In the genomic region with DNA sequence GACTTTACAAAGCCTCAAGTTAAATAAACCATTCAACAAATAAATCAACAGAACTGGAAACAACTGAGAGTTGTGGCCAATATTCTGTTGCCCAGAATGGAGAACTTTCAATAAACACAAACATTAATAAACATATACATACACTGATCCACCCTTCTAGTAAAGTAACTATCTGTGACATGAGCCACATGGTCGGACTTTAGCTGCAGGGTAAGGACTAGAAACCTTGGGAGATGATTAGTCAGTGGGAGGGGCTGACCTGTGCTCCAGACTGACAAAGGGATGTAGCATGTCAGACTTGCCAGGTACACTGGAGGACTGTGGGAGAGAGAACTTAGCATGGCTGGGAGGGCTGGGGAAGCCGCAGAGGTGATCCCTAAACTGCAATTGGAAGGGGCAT, we compare ENCODE assay signal across 19 mouse cellular contexts.
DNase-seq lines count a peak whose midpoint lies in the region; ATAC-seq and TF ChIP-seq lines count a peak whose summit lies in the region.
"Had no signal": no experiment of that assay in that cellular context is flagged by ENCODE, and none has a peak within 500 bp of the region (broad histone marks: within the 10 kb centered on the region; RNA-seq: fewer than 3 reads in every experiment).

No protein-coding gene starts in this region.

- DNase-seq in kidney, adult 2 months = peak; percentile 45
- no peak for DNase-seq in kidney, postnatal 10 days
- peak; percentile 88 for DNase-seq in lung, embryonic 14.5 days
- no peak for DNase-seq in lung, postnatal 25 days (ENCODE audit: low spot score)
- DNase-seq in yolk sac, embryonic 10.5 days (ENCODE audit: low spot score) = peak; percentile 26
- DNase-seq in right cerebral cortex, postnatal 10 days (ENCODE audit: low spot score in 2 of 2) = no peak
- DNase-seq: adrenal gland, postnatal 10 days; cerebellum, adult 11 months; cerebellum, adult 8-10 months; cerebellum, postnatal 14 days; embryo, embryonic 11 days; gastrocnemius, postnatal 36 days; heart, postnatal 10 days; heart, postnatal 4 days had no signal

- H3K9me3 ChIP-seq in lung, embryonic 14.5 days (ENCODE audit: low read depth, low read length) = no peaks in the 10 kb centered on the region
- no peaks in the 10 kb centered on the region for H3K9me3 ChIP-seq in intestine, embryonic 15.5 days
- H3K9me3 ChIP-seq: embryonic facial prominence, embryonic 15.5 days; forebrain, embryonic 10.5 days; forebrain, embryonic 15.5 days had no signal

- TF ChIP-seq POLR2A in kidney, adult 2 months (IDR thresholded peaks at IDR 0.05; ENCODE audit: low read depth, low read length) = no peak

- TF ChIP-seq CTCF in kidney, adult 2 months (conservative IDR thresholded peaks at IDR 0.05; ENCODE audit: insufficient read depth, insufficient read length, low read depth, low read length) = no peak
- TF ChIP-seq CTCF in lung, embryonic 14.5 days (IDR thresholded peaks at IDR 0.05; ENCODE audit: low read depth) = no peak

- ATAC-seq in lung, embryonic 14.5 days (ENCODE audit: insufficient read depth) = peak; percentile 74
- ATAC-seq in intestine, embryonic 15.5 days = peak; percentile 56; the same call in 1 of the 2 replicates
- ATAC-seq: forebrain, embryonic 15.5 days had no signal

- no peaks in the 10 kb centered on the region for H3K27me3 ChIP-seq in kidney, adult 2 months (replicated peaks; ENCODE audit: control insufficient read depth, insufficient read depth, low read length)
- 0 out of 2 replicates have a peak, but pooled peaks cover 2% of the 10 kb centered on the region for H3K27me3 ChIP-seq in lung, embryonic 14.5 days (ENCODE audit: insufficient read depth, low read length)
- no peaks in the 10 kb centered on the region for H3K27me3 ChIP-seq in intestine, embryonic 15.5 days (replicated peaks)
- H3K27me3 ChIP-seq: embryonic facial prominence, embryonic 15.5 days; forebrain, embryonic 15.5 days had no signal

- H3K9ac ChIP-seq in lung, embryonic 14.5 days = no peak overlapping the region
- H3K9ac ChIP-seq in intestine, embryonic 15.5 days = no peak overlapping the region
- H3K9ac ChIP-seq: embryonic facial prominence, embryonic 15.5 days; forebrain, embryonic 15.5 days had no signal

- 36% methylated on average over 2 of the region's 2 CpGs for WGBS in kidney, adult 2 months
- 37% methylated on average over 2 of the region's 2 CpGs for WGBS in lung, embryonic 14.5 days
- WGBS in intestine, embryonic 15.5 days = 43% methylated on average over 2 of the region's 2 CpGs

- no peaks in the 10 kb centered on the region for H3K36me3 ChIP-seq in kidney, adult 2 months (ENCODE audit: control insufficient read depth, insufficient read depth, low read length)
- no peaks in the 10 kb centered on the region for H3K36me3 ChIP-seq in lung, embryonic 14.5 days (ENCODE audit: insufficient read depth)
- H3K36me3 ChIP-seq in intestine, embryonic 15.5 days = no peaks in the 10 kb centered on the region
- H3K36me3 ChIP-seq: embryonic facial prominence, embryonic 15.5 days; forebrain, embryonic 10.5 days; forebrain, embryonic 15.5 days had no signal

- no peak overlapping the region for H3K4me3 ChIP-seq in kidney, adult 2 months (ENCODE audit: insufficient read depth, low read depth, low read length)
- no peak overlapping the region for H3K4me3 ChIP-seq in lung, embryonic 14.5 days (ENCODE audit: low read depth, low read length)
- H3K4me3 ChIP-seq in intestine, embryonic 15.5 days (replicated peaks) = no peak overlapping the region
- H3K4me3 ChIP-seq: embryonic facial prominence, embryonic 15.5 days; erythroblast, embryonic 14.5 days; forebrain, embryonic 10.5 days; forebrain, embryonic 15.5 days had no signal

- H3K4me2 ChIP-seq in lung, embryonic 14.5 days = no peak overlapping the region
- no peak overlapping the region for H3K4me2 ChIP-seq in intestine, embryonic 15.5 days (replicated peaks)
- H3K4me2 ChIP-seq: embryonic facial prominence, embryonic 15.5 days; forebrain, embryonic 15.5 days had no signal

- H3K27ac ChIP-seq in kidney, adult 2 months (ENCODE audit: insufficient read depth, low read depth, low read length) = no peak overlapping the region
- H3K27ac ChIP-seq in lung, embryonic 14.5 days (ENCODE audit: low read depth) = no peak overlapping the region
- no peak overlapping the region for H3K27ac ChIP-seq in intestine, embryonic 15.5 days
- H3K27ac ChIP-seq: embryonic facial prominence, embryonic 15.5 days; forebrain, embryonic 10.5 days; forebrain, embryonic 15.5 days had no signal

- H3K4me1 ChIP-seq in kidney, adult 2 months (ENCODE audit: control insufficient read depth, insufficient read depth, low read length) = no peaks in the 10 kb centered on the region
- H3K4me1 ChIP-seq in lung, embryonic 14.5 days (ENCODE audit: insufficient read depth) = no peaks in the 10 kb centered on the region; the same call in 1 of the 2 replicates
- no peaks in the 10 kb centered on the region for H3K4me1 ChIP-seq in intestine, embryonic 15.5 days (replicated peaks)
- H3K4me1 ChIP-seq: embryonic facial prominence, embryonic 15.5 days; forebrain, embryonic 10.5 days; forebrain, embryonic 15.5 days had no signal

Comparison
In these comparisons a context has a peak if more than half of its experiments do, and no peak if none do; other contexts are left out.
1. DNase-seq: peak in kidney, adult 2 months (single experiment), lung, embryonic 14.5 days (single experiment) and yolk sac, embryonic 10.5 days (single experiment); none in kidney, postnatal 10 days (single experiment), lung, postnatal 25 days (single experiment) and right cerebral cortex, postnatal 10 days (0 of 2).